Mouse (Mus musculus) E14TG2a.4 (cell line): ENCODE results near the gene Gpc5.

Experiments used
- CTCF ChIP-seq: conservative IDR thresholded peaks from 2 replicates; pipeline ENCODE4 v1.5.1; 2014; ENCODE audit warnings: low read length
- POU5F1 ChIP-seq: IDR thresholded peaks from 2 replicates; pipeline ENCODE4 v1.6.1; 2014; ENCODE audit warnings: low read length, borderline replicate concordance

DNA sequence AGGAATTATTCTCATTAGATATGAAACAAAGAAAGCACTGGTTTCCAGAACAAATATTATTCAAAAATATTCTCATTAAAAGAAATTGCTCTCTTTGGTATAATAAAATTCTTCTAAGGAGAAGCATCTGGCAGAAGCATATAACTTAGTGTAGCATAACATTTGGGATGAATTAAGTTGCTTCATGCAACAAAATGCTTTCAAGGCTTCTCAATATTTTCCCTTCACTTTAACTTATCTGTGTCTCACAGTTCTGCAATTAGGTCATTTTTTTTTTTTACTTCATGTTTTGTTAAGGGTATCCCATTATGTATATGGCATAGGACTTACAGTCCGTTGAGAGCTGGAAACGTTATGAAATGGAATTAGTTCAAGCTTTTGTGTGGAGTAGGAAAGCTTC, 250.6 kb downstream of the Gpc5 start:
- no peak for TF ChIP-seq CTCF
- no peak for TF ChIP-seq POU5F1
